Mouse (Mus musculus) duodenum, adult 2 months (tissue): ENCODE measurements around the gene Atxn1. TPM values are rescaled to one million over a fixed set of nuclear protein-coding genes. Genes with fewer than 3 reads are reported as not detected.

Source experiments
- polyA plus RNA-seq: library from polyadenylated mRNA; depleted of rRNA; stranded (reverse); fragments of >200 nt; gene quantifications from 2 replicates; pipeline ENCODE4 v1.2.3, GENCODE M21; 2012; ENCODE audit warnings: low replicate concordance; rRNA removed

Gene Atxn1
- polyA plus RNA-seq = 9.3 and 13.2 TPM in 2 replicates

GRCm38 (mm10) chr13:45964853-45965593, at the start of gene Atxn1:
TSS of gene Atxn1 (minus strand) at chr13:45965008.

GRCm38 (mm10) chr13:45507274-45508229, 457.3 kb downstream of the Atxn1 start, which contains the start of gene Gmpr:
TSS of gene Gmpr (plus strand) at chr13:45507444.

